ENCODE assay signal across 10 mouse cellular contexts in the genomic region with DNA sequence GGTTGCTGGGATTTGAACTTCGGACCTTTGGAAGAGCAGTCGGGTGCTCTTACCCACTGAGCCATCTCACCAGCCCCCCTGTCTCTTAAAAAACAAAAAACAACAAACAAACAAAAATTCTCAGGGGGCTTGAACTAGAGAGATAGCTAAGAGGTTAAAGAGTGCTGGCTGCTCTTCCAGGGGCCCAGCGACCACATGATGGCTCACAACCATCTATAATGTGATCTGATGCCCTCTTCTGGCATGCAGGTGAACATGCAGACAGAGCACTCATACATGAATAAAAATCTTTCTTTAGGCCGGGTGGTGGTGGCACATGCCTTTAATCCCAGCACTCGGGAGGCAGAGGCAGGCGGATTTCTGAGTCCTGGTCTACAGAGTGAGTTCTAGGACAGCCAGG. TPM values are rescaled to one million over a fixed set of nuclear protein-coding genes. Genes with fewer than 3 reads are reported as not detected.
DNase-seq lines count a peak whose midpoint lies in the region; ATAC-seq and TF ChIP-seq lines count a peak whose summit lies in the region.
"Not testable (repeated sequence)": the region's sequence is repeated elsewhere in the genome, so short reads cannot be mapped to it uniquely, and the experiment has no call there.
"Had no signal": no experiment of that assay in that cellular context is flagged by ENCODE, and none has a peak within 500 bp of the region (broad histone marks: within the 10 kb centered on the region; RNA-seq: fewer than 3 reads in every experiment).

No protein-coding gene starts in this region.

- H3K9me3 ChIP-seq in CH12.LX (replicated peaks; ENCODE audit: low read length); intestine, postnatal 0 days (ENCODE audit: control insufficient read depth); lung, postnatal 0 days (ENCODE audit: low read length): not testable (repeated sequence)

- TF ChIP-seq CTCF in CH12.LX (conservative IDR thresholded peaks at IDR 0.05 in 1 of 2, IDR thresholded peaks at IDR 0.05 in 1 of 2; ENCODE audit: low read depth in 2 of 2, low read length in 2 of 2) = peak in 1 of 2 experiments; percentile 49; a peak in 2 of 4 replicates
- peak; percentile 41 for TF ChIP-seq CTCF in gastrocnemius, adult 2 months (IDR thresholded peaks at IDR 0.05)
- peak; percentile 51 for TF ChIP-seq CTCF in intestine, postnatal 0 days (IDR thresholded peaks at IDR 0.05; ENCODE audit: low read depth)
- peak; percentile 28; the same call in 1 of the 2 replicates for TF ChIP-seq CTCF in liver, adult 2 months (IDR thresholded peaks at IDR 0.05; ENCODE audit: low read depth, low read length)
- peak; percentile 56 for TF ChIP-seq CTCF in lung, postnatal 0 days (IDR thresholded peaks at IDR 0.05)

- H3K4me1 ChIP-seq in CH12.LX (ENCODE audit: control insufficient read depth in 1 of 2, insufficient read depth in 2 of 2) = peaks cover 11 to 23% of the 10 kb centered on the region in 2 experiments
- H3K4me1 ChIP-seq in intestine, postnatal 0 days (replicated peaks; ENCODE audit: control insufficient read depth, insufficient read depth, low read length); liver, adult 2 months (ENCODE audit: control insufficient read depth, insufficient read depth, low read length); lung, postnatal 0 days (ENCODE audit: insufficient read depth, low read depth, low read length): not testable (repeated sequence)

- not testable (repeated sequence) for H3K4me2 ChIP-seq in CH12.LX (ENCODE audit: insufficient read depth, low read depth, poor library complexity, severe bottlenecking); intestine, postnatal 0 days (replicated peaks; ENCODE audit: low read depth); lung, postnatal 0 days (replicated peaks; ENCODE audit: low read depth, low read length)

- not testable (repeated sequence) for TF ChIP-seq RAD21 in CH12.LX (IDR thresholded peaks at IDR 0.05; ENCODE audit: low read depth, low read length)

- ATAC-seq in intestine, postnatal 0 days; lung, postnatal 0 days: not testable (repeated sequence)

- not testable (repeated sequence) for TF ChIP-seq EP300 in CH12.LX (IDR thresholded peaks at IDR 0.05; ENCODE audit: low read length); lung, postnatal 0 days (IDR thresholded peaks at IDR 0.05)

- H3K4me3 ChIP-seq in CH12.LX (replicated peaks in 1 of 3; ENCODE audit: low read depth in 2 of 3, low read length in 2 of 3, poor library complexity in 1 of 3); gastrocnemius, adult 2 months; intestine, postnatal 0 days (ENCODE audit: low read depth, low read length); liver, adult 2 months (ENCODE audit: insufficient read depth, low read depth, low read length); lung, postnatal 0 days (ENCODE audit: low read depth, low read length): not testable (repeated sequence)

- not testable (repeated sequence) for TF ChIP-seq POLR2A in CH12.LX (IDR thresholded peaks at IDR 0.05; ENCODE audit: low read depth, low read length); liver, adult 2 months (IDR thresholded peaks at IDR 0.05; ENCODE audit: extremely low read depth, insufficient read depth, low read length)

- dilution Hi-C loops in CH12.LX (cut with MboI; ENCODE audit: extremely low pct_ligation_motif_present, extremely low pct_unique_long_range_greater_than_20kb, low sequenced_read_pairs) = not testable (repeated sequence)

- H3K27ac ChIP-seq in CH12.LX (ENCODE audit: insufficient read depth, low read depth); gastrocnemius, adult 2 months; intestine, postnatal 0 days (ENCODE audit: low read depth, low read length); liver, adult 2 months (replicated peaks; ENCODE audit: insufficient read depth, low read depth, low read length); lung, postnatal 0 days (ENCODE audit: low read length): not testable (repeated sequence)

- not testable (repeated sequence) for H3K9ac ChIP-seq in CH12.LX (ENCODE audit: insufficient read depth, low read depth); intestine, postnatal 0 days (ENCODE audit: low read depth, low read length); liver, adult 2 months (ENCODE audit: low read depth, low read length); lung, postnatal 0 days (replicated peaks; ENCODE audit: low read depth)

- H3K27me3 ChIP-seq in CH12.LX (replicated peaks); intestine, postnatal 0 days (replicated peaks; ENCODE audit: control insufficient read depth, insufficient read depth, low read length); liver, adult 2 months (ENCODE audit: control insufficient read depth, insufficient read depth, low read length); lung, postnatal 0 days (replicated peaks; ENCODE audit: insufficient read depth, low read length); splenic B cell, adult 2 months (ENCODE audit: control insufficient read depth, insufficient read depth, low read length, poor library complexity, severe bottlenecking): not testable (repeated sequence)

- intact Hi-C loops in gastrocnemius, adult 2 months (cut with DNase I) = not testable (repeated sequence)

- not testable (repeated sequence) for H3K36me3 ChIP-seq in CH12.LX (replicated peaks in 1 of 2; ENCODE audit: control insufficient read depth in 1 of 2, insufficient read depth in 1 of 2, low read length in 1 of 2); intestine, postnatal 0 days (ENCODE audit: control insufficient read depth, insufficient read depth); liver, adult 2 months (ENCODE audit: control insufficient read depth, insufficient read depth, low read length); lung, postnatal 0 days (ENCODE audit: insufficient read depth, low read length); splenic B cell, adult 2 months (ENCODE audit: control insufficient read depth, insufficient read depth, low read length, poor library complexity, severe bottlenecking)

- WGBS in intestine, postnatal 0 days = 93% methylated on average over 6 of the region's 6 CpGs
- 92% methylated on average over 6 of the region's 6 CpGs for WGBS in liver, adult 2 months
- WGBS in lung, postnatal 0 days = 90% methylated on average over 6 of the region's 6 CpGs

- DNase-seq in CH12.LX (ENCODE audit: extremely low read depth) = peak; percentile 6
- peak; percentile 83 for DNase-seq in R1 (ENCODE audit: low read depth, low spot score)
- DNase-seq in gastrocnemius, adult 2 months; liver, adult 2 months (ENCODE audit: extremely low read depth, low read depth, low spot score); lung, postnatal 0 days (ENCODE audit: low spot score): not testable (repeated sequence)
- peak; percentile 27 for DNase-seq in splenic B cell, adult 2 months (ENCODE audit: low read depth, low spot score)

- in situ Hi-C loops in CH12.LX (cut with MboI; ENCODE audit: low pct_ligation_motif_present, low pct_unique_long_range_greater_than_20kb, low sequenced_read_pairs) = not testable (repeated sequence)

- H3K79me2 ChIP-seq in CH12.LX (replicated peaks; ENCODE audit: control insufficient read depth, extremely low read depth, insufficient read depth, poor library complexity, severe bottlenecking) = peaks cover 20% of the 10 kb centered on the region
- peaks cover 15% of the 10 kb centered on the region for H3K79me2 ChIP-seq in liver, adult 2 months (ENCODE audit: control insufficient read depth, insufficient read depth, low read length)

RNA-seq across cellular contexts. Expression of a gene that starts 1.9 kb away (rescaled TPM):
- total RNA-seq in CH12.LX (2012; rRNA removed) (0.13 and 0.21 TPM in 2 replicates), CH12.LX (2014; rRNA removed) (not detected in 2 replicates)
- not detected in 2 replicates for polyA plus RNA-seq in CH12.LX (2012; ENCODE audit: insufficient read length, low read depth)
- total RNA-seq in gastrocnemius, adult 2 months (2021) = under 1 TPM; 0.53 to 0.59 TPM
- polyA plus RNA-seq in intestine, postnatal 0 days (2015; fragmentation: Nextera tagmentation; extraction: Ambion mirVana) = 0.08 TPM in 1 of 2 replicates, not detected in the other
- total RNA-seq in liver, adult 2 months (2014; rRNA removed) = not detected in 2 replicates
- not detected in 2 replicates for polyA plus RNA-seq in liver, adult 2 months (2012; rRNA removed)
- polyA plus RNA-seq in lung, postnatal 0 days (2015; fragmentation: Nextera tagmentation; extraction: Ambion mirVana) = 0.21 and 0.35 TPM in 2 replicates
- total RNA-seq: adrenal gland, adult 18-20 months; heart, adult 8-10 months had no signal
- polyA plus RNA-seq: heart, embryonic 13.5 days had no signal

RNA-seq across cellular contexts. Expression of a gene that starts 2.7 kb away (rescaled TPM):
- total RNA-seq in CH12.LX (2012; rRNA removed) (44.8 and 53.6 TPM in 2 replicates), CH12.LX (2014; rRNA removed) (44.7 and 47.2 TPM in 2 replicates)
- polyA plus RNA-seq in CH12.LX (2012; ENCODE audit: insufficient read length, low read depth) = 54.3 and 60.5 TPM in 2 replicates
- total RNA-seq in gastrocnemius, adult 2 months (2021) = 10 to 100 TPM; 10.6 to 11.7 TPM
- polyA plus RNA-seq in intestine, postnatal 0 days (2015; fragmentation: Nextera tagmentation; extraction: Ambion mirVana) = 9.7 and 10.7 TPM in 2 replicates
- 6.1 and 7.7 TPM in 2 replicates for total RNA-seq in liver, adult 2 months (2014; rRNA removed)
- 9.8 and 12.3 TPM in 2 replicates for polyA plus RNA-seq in liver, adult 2 months (2012; rRNA removed)
- 10.0 and 11.3 TPM in 2 replicates for polyA plus RNA-seq in lung, postnatal 0 days (2015; fragmentation: Nextera tagmentation; extraction: Ambion mirVana)

RNA-seq across cellular contexts. Expression of a gene that starts 9.0 kb away (rescaled TPM):
- total RNA-seq in CH12.LX (2012; rRNA removed) = 7.4 and 10.5 TPM in 2 replicates
- total RNA-seq in CH12.LX (2014; rRNA removed) = 8.6 and 10.5 TPM in 2 replicates
- 13.6 and 14.0 TPM in 2 replicates for polyA plus RNA-seq in CH12.LX (2012; ENCODE audit: insufficient read length, low read depth)
- 1 to 10 TPM; 2.4 to 3.3 TPM for total RNA-seq in gastrocnemius, adult 2 months (2021)
- polyA plus RNA-seq in intestine, postnatal 0 days (2015; fragmentation: Nextera tagmentation; extraction: Ambion mirVana) = 6.7 and 7.6 TPM in 2 replicates
- 12.0 and 16.0 TPM in 2 replicates for total RNA-seq in liver, adult 2 months (2014; rRNA removed)
- 11.8 and 16.6 TPM in 2 replicates for polyA plus RNA-seq in liver, adult 2 months (2012; rRNA removed)
- 13.2 and 13.7 TPM in 2 replicates for polyA plus RNA-seq in lung, postnatal 0 days (2015; fragmentation: Nextera tagmentation; extraction: Ambion mirVana)

RNA-seq across cellular contexts. Expression of a gene that starts 27.9 kb away (rescaled TPM):
- total RNA-seq in CH12.LX (2012; rRNA removed) (7.1 and 9.5 TPM in 2 replicates), CH12.LX (2014; rRNA removed) (4.4 and 4.9 TPM in 2 replicates)
- 9.1 and 9.4 TPM in 2 replicates for polyA plus RNA-seq in CH12.LX (2012; ENCODE audit: insufficient read length, low read depth)
- 100 to 1,000 TPM in 1 of 2 experiments, 10 to 100 TPM in 1; 92.5 to 125 TPM for total RNA-seq in gastrocnemius, adult 2 months (2021)
- 5.3 and 5.8 TPM in 2 replicates for polyA plus RNA-seq in intestine, postnatal 0 days (2015; fragmentation: Nextera tagmentation; extraction: Ambion mirVana)
- 25.8 and 30.8 TPM in 2 replicates for total RNA-seq in liver, adult 2 months (2014; rRNA removed)
- 21.8 and 23.9 TPM in 2 replicates for polyA plus RNA-seq in liver, adult 2 months (2012; rRNA removed)
- polyA plus RNA-seq in lung, postnatal 0 days (2015; fragmentation: Nextera tagmentation; extraction: Ambion mirVana) = 13.4 and 13.7 TPM in 2 replicates

RNA-seq across cellular contexts. Expression of a gene that starts 35.8 kb away (rescaled TPM):
- 1.6 and 2.1 TPM in 2 replicates for total RNA-seq in CH12.LX (2012; rRNA removed)
- total RNA-seq in CH12.LX (2014; rRNA removed) = 0.05 and 0.09 TPM in 2 replicates
- polyA plus RNA-seq in CH12.LX (2012; ENCODE audit: insufficient read length, low read depth) = 0.82 and 1.1 TPM in 2 replicates
- total RNA-seq in gastrocnemius, adult 2 months (2021) = 1 to 10 TPM; 4.9 to 6.6 TPM
- polyA plus RNA-seq in intestine, postnatal 0 days (2015; fragmentation: Nextera tagmentation; extraction: Ambion mirVana) = 14.0 and 19.6 TPM in 2 replicates
- total RNA-seq in liver, adult 2 months (2014; rRNA removed) = 2.4 and 3.2 TPM in 2 replicates
- polyA plus RNA-seq in liver, adult 2 months (2012; rRNA removed) = 3.2 and 6.6 TPM in 2 replicates
- polyA plus RNA-seq in lung, postnatal 0 days (2015; fragmentation: Nextera tagmentation; extraction: Ambion mirVana) = 17.4 and 18.8 TPM in 2 replicates
